Mouse (Mus musculus) gastrocnemius, postnatal 36 days (tissue): ENCODE measurements around the gene Abhd16a. TPM values are rescaled to one million over a fixed set of nuclear protein-coding genes. Genes with fewer than 3 reads are reported as not detected.
A peak's percentile ranks its signal among the peaks of the same experiment; 100 is the strongest.
"Not testable (repeated sequence)": the region's sequence is repeated elsewhere in the genome, so short reads cannot be mapped to it uniquely, and the experiment has no call there.

ENCODE experiments used
- DNase-seq, 2 experiments: peaks; one replicate each; pipeline ENCODE4 v3.0.0; 2022
- intact Hi-C: fragments of 180-260 bp; cut with DNase I; formaldehyde crosslinking; loops from one replicate; pipeline ENCODE4 v1.15.1; 2025
- total RNA-seq, 2 experiments: library from RNA; stranded (reverse); gene quantifications; 2 replicates each; pipeline ENCODE4 v1.2.3; 2021

The Abhd16a gene
- total RNA-seq, 2 experiments from 2014 or later = 67.7 to 73.9 TPM

DNA sequence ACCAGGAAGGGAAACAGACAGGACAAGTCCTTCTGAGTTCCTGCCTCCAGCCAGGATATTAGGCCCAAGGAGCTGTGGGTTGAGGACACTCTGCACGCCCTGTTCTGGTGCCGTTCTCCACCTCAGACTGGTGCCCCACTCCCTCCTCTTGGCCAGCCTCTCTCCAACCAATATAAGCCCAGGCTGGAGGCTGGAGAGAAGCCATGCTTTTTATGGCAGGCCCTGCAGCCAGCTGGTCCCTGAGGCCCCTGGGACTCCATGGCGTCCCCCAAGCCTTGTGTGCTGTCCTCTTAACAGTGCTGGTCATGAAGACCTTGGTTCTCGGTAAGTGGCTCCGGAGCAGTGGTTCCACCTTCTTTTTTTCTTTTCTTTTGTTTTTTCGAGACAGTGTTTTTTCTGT lies 19.0 kb downstream of the Abhd16a start, which contains the start of gene Ly6g5c:
Gene Ly6g5c, plus strand, starts transcription at position 183 of the 400 bp plus-strand sequence.
- DNase-seq = no peak
- intact Hi-C loops = no loop called here

DNA sequence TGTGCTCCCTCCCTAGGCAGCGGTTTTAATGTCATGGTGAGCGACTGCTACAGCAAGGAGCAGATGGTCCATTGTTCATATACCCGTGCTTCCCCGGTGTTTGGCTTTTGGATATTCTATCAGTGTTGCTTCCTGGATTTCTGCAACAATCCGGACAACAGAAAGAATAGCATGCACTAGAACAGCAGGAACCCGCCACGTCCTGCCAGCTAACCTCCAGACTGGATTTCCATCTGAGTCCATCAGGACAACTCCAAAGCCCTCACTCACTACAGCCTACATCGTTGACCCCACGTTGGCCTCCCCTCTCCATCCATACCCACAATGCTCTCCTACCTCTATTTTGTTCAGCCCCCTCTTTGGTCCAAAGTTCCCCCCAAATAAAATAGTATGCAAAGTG lies 22.7 kb downstream of the Abhd16a start:
- intact Hi-C loops = no loop called here
- no peak for DNase-seq

DNA sequence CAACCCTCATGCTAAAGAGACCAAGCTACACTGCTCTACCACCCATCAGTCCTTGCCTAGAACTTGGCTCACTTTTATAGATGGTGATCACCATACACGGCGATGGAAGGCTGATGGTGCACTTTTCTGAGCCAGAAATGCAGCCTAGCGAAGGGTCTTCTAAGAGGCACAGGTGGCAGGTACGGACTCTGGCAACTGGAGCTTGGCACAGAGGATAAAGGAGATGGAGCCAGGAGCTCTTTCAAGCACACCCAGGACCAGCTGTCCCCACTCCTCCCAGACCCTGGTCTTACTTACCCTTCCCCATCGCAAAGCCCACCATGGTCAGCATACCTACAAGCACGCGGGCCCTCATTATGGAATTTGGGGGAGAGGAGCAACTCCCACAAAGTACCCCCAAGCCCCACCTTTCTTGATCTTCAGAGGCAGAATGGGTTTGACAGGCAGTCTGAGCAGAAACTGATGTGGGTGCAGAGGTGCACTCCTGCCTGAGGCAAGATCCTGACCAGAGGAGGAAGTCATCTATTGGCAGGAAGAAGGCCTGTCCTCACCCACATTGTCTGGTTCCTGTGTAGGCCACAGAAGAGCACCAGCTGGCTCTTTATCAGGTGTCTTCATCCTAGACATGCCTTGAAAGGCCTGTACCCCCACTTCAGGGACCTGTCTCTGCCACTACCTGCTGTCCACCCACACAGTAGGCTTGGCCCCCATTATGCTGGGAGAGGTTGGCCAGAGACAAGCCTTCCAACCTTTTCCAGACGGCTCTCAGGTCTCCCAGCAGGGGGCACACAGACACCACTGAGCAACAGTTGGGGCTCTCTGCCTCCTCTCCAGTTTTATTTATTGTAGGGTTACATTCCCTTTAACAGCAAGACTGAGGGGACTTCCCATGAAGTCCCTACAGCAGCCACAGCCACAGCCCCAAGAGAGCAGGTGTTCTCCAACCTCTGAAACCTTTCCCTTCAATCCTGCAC lies 26.3 kb downstream of the Abhd16a start, which contains the start of gene Ly6g5b:
Gene Ly6g5b, minus strand, starts transcription at position 383 of the 974 bp plus-strand sequence.
- DNase-seq = no peak
- intact Hi-C loops = no loop called here

DNA sequence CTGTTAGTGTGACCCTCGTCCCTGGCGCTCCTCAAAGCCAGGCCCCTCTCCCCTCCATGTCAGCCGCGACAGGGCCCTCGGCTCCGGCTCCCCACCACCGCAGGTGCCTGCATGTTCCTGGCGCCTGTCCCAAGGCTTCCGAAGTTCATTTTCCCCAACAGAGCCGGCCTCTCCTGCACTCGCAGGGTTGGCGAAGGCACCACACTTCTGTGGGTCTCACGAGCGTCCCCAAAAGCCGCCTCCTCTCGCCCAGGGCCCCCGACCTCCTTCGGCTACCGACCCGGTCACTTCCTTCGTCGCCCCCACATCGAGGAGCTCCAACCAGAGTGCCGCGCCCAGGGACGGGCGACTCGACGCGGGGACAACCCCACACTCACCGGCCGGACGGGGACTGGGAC lies 31.7 kb downstream of the Abhd16a start:
- peak in 1 of 2 experiments; percentile 20 for DNase-seq
- intact Hi-C loops = no loop called here

DNA sequence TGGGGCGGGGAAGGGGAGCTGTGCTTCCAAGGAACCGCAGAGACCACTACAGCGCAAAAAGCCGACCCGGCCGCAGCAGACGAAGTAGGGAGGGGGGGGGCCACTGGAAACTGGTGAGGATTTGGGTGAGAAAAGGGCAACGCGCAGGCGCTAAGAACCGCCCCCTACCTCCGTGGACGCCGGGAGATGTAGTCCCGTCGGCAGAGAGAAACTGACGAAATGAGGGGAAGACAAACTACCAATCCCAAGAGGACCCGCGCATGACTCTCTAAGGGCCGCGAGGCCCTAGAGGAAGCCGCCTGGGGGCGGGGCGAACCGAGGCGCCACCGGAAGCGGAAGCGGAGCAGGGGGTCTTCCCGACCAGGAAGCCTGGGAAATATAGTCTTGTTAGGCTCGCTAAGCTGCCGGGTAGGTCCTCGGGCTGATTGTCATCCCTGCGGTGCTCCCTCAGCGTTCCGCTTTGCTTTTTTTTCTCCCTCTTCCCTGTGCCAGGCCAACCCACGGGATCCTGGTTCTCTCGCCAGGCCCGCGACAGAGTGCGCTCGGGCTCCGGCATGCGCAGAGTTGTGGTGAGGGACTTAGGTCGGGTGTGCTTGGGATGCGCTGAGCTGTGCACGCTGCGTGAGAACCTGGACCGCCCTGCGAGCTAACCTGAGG lies 32.2 kb downstream of the Abhd16a start, which contains the start of gene Gpank1:
Gene Gpank1, plus strand, starts transcription at position 313 of the 657 bp plus-strand sequence.
- DNase-seq = peak; percentile 93 to 98
- intact Hi-C loops = no loop called here

DNA sequence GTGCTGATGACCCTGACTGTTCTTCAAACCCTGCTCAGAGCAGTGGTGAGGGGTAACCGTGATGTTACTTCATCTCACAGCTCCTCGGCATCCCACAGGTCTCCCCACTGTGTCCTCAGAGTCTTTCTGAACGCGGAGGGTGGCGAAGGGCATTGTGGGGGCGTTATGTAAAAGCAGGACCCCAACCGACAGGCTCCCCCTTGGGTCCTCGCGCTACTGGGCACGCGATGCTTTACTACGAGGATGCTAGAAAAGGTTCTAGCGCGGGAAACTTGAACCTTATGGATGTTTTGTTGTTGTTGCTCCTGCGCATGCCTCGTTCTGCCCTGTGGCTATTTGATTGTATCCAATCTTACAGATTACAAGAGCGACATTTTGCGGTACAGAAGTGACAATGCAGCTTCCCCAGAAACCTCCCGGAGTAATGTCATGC lies 32.8 kb downstream of the Abhd16a start, which contains the start of gene Csnk2b:
Gene Csnk2b, minus strand, starts transcription at position 183 of the 433 bp plus-strand sequence.
- peak in 1 of 2 experiments; percentile 37 for DNase-seq
- intact Hi-C loops = no loop called here

DNA sequence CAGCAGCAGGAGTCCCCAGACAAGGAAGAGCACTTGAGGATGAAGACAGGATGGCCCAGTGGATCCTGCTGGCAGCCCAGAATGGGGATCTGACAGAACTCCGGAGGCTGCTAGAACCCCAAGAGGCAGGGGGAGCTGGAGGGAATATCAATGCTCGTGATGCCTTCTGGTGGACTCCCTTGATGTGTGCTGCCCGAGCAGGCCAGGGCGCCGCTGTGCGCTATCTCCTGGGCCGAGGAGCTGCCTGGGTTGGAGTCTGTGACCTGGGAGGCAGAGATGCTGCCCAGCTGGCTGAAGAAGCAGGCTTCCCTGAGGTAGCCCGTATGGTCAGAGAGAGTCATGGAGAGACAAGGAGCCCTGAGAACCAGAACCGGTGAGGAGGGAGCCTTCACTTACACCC lies 34.2 kb downstream of the Abhd16a start:
- intact Hi-C loops, DNase-seq: not testable (repeated sequence)

DNA sequence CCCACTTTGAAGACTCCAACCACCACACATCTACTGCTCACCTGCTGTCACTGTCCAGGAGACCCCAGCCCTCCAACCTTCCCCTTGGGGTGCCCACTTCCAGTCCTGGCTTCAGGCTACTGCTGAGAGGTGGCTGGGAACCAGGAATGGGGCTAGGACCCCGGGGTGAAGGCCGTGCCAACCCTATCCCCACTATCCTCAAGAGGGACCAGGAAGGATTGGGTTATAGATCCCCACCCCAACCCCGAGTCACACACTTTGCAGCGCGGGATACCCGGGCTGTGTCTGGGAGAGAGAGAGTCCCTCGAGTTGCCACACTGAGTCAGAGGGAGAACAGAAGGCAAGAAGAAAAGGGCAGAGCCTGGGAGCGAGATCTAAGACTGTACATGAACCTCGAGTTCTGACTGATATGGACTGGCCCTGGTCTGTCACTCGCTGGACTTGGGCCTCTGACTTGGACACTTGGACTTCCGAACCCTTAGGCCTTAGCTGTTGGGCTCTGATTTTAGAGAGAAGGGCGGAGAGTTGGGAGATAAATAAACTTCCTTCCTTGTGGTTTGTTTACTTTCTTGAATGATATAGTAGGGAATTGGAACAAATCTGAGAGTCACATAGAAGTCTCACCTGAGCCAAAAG lies 35.3 kb downstream of the Abhd16a start:
- DNase-seq, intact Hi-C loops: not testable (repeated sequence)

DNA sequence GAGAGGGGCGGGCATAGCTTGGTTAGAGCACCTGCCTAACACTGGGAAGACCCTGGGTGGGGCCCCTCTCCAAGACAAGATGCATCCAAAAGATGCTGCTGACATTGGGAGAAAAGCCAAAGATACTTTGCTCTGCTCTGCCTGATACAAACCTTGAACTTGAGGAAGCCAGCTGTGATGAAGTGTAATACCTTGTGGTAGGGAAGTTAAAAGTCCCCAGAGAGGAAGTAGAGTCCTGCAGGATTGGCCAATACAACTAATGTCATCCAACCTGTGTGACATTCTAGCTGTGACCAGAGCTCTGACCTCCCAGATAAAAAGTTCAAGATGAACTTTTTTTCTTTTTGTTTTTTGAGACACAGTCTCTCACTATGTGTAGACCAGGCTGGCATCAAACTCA lies 36.0 kb downstream of the Abhd16a start:
- intact Hi-C loops = no loop called here
- DNase-seq = no peak

DNA sequence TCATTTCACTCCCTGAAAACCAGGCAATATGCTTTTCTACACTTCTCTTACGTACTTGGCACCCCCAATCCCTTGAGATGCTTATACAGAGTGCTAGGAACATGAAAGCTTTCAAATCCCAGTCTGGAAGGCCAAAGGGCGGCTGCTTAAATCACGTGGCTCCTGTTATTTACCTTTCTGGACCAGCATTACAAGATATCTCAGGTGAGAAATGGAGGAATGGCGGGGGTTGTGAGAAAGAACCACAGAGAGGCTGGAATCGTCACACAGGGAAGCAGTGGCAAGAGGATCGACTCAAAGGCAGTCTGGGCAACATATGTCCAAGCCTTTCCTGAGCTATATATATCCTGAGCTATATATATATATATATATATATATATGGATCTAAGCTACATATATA lies 36.5 kb downstream of the Abhd16a start:
- no peak for DNase-seq
- intact Hi-C loops = no loop called here

DNA sequence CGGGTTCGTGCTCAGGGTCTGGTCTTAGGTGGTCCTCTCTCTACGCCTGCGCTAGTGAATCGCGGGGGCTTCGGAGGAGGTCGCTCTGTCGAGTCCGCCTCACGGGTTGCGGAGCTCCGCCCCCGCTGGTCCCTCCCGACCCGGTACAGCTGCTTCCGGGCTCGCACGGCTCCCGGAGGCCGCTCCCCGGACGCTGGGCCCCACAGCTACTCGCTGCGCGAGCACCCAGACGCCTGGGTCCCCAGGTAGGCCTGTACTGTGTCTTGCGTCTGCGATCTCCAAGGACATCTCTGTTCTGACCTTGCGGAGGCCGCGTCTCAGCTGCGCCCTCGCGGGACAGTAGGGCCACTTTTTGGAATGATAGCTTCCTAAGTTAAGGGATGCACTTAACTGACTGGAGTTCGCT lies 37.1 kb downstream of the Abhd16a start, which contains the start of gene D17H6S53E:
Gene D17H6S53E, plus strand, starts transcription at position 168 of the 406 bp plus-strand sequence.
- intact Hi-C loops = no loop called here

DNA sequence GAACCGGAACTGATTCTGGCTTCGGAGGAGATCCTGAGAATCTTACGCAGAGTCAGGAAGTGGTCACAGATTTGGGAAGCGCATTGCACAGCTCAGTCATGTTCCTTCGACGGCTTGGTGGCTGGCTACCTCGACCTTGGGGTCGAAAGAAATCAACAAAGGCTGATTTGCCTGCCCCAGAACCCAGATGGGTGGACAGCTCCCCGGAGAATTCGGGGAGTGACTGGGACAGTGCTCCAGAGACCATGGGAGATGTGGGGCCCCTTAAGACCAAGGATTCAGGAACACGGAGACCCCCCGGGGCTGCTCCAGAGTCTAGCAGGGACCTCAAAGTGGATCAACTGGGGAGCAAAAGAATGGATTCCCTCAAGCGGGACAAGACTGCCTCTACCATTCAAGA lies 38.0 kb downstream of the Abhd16a start:
- no peak for DNase-seq
- intact Hi-C loops = no loop called here

More for the DNA sequence above, 37.1 kb downstream of the Abhd16a start, which contains the start of gene D17H6S53E:
- DNase-seq = peak; percentile 65 to 73

DNA sequence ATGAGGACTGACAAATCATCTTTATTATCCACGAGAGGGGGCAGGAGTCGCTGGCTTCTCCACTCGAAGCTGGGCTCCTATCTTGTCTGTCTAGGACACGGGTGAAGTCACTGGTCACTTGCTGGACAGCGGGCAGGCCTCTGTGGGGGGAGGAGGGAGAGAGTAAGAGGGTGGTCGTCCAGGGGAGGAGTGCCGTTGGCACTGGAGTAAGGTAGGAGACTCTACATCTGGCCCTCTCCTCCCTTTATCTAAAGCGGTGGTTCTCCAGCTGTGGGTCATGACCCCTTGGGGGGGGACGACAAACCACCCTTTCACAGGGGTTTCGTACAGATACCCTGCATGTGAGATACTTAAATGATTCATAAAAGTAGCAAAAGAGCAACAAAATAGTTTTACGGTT lies 39.9 kb downstream of the Abhd16a start:
- intact Hi-C loops = no loop called here
- no peak for DNase-seq

DNA sequence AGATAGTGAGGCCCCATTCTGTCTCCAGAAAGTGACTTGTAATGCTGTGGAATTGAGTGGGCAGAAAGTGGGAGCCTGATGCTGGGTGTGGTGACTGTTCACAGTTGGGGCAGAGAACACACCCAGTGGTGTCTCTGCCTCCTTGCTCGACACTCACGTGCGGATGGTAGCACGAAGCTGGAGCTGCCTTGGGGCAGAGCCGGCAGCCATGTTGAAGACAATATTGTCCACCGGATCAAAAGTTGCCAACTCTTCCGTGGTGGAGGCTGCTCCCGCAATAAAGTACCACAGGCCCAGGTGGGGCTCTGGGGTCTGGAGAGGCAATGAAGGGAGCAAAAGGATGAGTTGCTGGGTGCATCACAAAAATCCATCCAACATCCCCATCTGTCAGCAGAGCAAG lies 42.0 kb downstream of the Abhd16a start:
- DNase-seq = no peak
- intact Hi-C loops = no loop called here

DNA sequence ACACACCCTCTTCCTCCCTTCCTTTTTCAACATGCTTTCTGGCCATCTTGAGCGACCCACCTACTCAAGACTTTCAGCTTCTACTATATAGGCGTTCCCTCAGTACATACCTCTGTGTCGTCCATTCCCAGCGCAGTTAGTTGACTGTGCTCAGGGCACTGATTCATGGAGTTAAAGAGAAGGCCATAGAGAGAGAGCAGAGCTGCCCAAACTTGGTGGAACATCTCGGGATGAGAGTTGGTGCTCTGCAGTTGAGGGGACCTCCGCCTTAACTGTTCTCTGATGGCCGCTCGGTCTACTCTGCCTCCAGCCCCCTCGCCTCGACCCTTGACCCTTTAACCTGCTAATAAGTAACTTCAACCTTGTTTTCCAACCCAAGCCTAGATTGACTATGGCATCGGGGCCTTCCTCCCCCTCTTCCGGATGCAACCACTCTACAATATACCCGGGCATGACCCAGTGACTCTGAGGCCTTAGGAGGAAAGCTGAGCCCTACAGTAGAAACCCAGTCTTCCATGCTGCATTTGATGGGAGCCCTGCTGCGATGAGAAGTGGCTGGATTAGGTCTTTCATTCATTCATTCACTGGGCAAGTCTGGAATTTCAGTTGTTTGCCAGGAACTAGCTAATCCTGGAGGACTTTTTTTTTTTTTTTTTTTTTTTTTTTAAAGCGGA lies 42.6 kb downstream of the Abhd16a start, which contains the start of gene Apom:
Gene Apom, minus strand, starts transcription at position 551 of the 674 bp plus-strand sequence.
- DNase-seq = no peak
- intact Hi-C loops = no loop called here

DNA sequence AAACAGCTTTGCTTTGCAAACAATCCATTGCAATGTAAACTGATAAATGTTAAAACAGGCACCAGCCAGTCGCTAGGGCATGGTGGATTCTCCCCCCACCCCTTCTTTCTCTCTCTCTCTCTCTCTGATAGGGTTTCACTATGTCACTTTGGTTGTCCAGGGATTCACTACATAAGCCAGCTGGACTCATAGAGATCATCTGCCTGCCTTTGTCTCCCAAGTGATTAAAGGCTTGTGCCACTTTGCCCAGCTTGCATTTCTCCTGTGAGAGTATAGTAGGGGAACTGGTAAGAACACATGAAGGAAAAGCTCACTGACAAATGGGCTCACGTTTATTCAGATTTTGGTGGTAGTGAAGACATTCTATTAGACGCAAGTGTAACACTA lies 43.1 kb downstream of the Abhd16a start:
- no peak for DNase-seq
- intact Hi-C loops = no loop called here

DNA sequence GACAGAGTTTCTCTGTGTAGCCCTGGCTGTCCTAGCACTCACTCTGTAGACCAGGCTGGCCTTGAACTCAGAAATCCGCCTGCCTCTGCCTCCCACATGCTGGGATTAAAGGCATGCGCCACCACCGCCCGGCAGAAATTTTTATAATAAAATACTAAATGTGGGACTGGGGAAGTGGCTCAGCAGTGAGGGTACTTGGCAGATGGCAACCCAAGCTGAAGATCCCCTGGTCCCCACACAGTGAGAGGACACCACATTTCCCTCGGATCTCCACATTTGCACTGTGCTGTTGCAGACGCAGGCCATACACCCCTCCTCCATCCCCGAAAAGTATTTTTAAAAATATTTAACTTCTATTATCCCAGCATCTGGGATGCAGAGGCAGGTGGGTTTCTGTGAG lies 44.5 kb downstream of the Abhd16a start:
- DNase-seq = no peak
- intact Hi-C loops = no loop called here

DNA sequence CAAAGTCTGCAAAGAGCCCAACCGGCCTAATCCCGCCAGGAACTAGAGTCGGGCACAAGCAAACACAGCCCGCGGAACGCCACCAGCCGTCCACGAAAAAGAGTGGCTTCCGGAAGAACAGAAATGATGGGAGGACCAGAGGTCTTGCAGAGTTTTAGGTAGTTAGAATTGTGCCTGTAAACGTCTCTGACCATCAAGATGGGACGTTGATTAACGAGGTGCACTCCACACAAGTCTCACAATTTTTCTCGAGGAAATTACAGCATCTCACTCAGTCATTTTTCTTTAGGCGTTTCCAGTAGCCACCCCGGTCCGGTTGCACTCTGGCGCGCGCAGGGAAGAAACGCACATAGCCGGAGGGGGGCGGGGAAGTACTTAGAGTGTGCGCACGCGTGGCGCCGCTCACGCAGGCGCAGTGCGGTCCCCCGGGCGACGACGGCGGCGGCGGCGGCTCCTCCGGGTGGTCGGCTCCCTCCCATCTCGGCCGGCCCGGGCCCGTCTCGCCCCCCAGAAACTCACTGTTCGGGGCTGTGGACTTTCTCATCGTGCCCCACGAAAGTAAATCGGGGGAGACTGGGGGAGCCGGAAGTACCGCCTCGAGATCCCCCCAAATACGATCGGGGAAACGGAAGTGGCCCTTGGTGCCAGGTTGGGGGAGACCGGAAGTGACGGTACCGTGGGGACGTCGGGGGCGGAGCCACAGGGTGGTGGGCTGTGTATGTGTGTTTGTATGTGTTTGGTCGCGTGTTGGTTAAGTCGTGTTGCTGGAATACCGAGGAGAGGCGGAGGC lies 45.9 kb downstream of the Abhd16a start, which contains the start of gene Bag6:
Gene Bag6, plus strand, starts transcription at position 378 of the 790 bp plus-strand sequence.
- intact Hi-C loops = no loop called here
- peak; percentile 90 to 95 for DNase-seq
